Mouse (Mus musculus): ENCODE measurements at regions not wholly inside any gene's neighbourhood (a gene's known extent, or its start where the extent isn't known, plus 50 kb on each side); places are given as distances from the start of the nearest gene placed in this dataset.

- H3K9me3 ChIP-seq, result no peaks in the 10 kb centered on the region
- 33% methylated on average over 2 of the region's 2 CpGs for WGBS
Observed at GRCm38 (mm10) chr6:93566661-93567060, 623.4 kb upstream of the Adamts9 start.

DNA sequence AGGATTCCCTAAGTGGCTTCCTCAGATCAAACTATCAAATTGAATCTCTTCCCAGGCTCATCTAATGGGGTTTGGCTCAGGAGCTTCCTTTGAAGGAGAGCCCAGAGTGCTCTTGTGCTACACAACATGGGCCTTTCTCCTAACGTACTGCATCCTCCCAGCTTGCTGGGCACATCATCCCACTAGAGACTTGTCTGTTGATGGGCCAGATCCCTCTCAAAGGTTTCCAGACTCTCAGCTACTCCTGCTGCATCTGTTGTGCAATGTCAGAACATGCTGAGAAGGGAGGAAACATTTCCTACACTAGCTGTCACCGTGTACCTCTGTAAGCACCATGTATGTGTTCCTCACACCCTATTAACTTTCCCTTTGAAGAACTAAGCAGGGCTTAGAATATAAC, 605.0 kb upstream of the Adamts9 start:
- Histone ChIP-seq H3K27me3 (replicated peaks) (no peaks in the 10 kb centered on the region), H3K36me3 (no peaks in the 10 kb centered on the region), H3K9me3 (no peaks in the 10 kb centered on the region), H3K4me3 (replicated peaks) (no peak overlapping the region), H3K9ac (no peak overlapping the region), H3K4me1 (no peaks in the 10 kb centered on the region), H3K27ac (no peak overlapping the region), H3K4me2 (no peak overlapping the region)
- no peak for ATAC-seq (ENCODE audit: insufficient read depth, low FRiP score, low read depth)
- WGBS, result 83% methylated on average over 2 of the region's 2 CpGs

More at GRCm38 (mm10) chr6:93566661-93567060, 623.4 kb upstream of the Adamts9 start:
- no peaks in the 10 kb centered on the region for H3K27me3 ChIP-seq (replicated peaks)
- H3K4me3 ChIP-seq (replicated peaks), result no peak overlapping the region
- H3K9ac ChIP-seq, result no peak overlapping the region
- H3K27ac ChIP-seq, result no peak overlapping the region
- H3K4me2 ChIP-seq, result no peak overlapping the region
- no peaks in the 10 kb centered on the region for H3K36me3 ChIP-seq
- no peak for ATAC-seq (ENCODE audit: insufficient read depth, low FRiP score, low read depth)
- no peaks in the 10 kb centered on the region for H3K4me1 ChIP-seq

DNA sequence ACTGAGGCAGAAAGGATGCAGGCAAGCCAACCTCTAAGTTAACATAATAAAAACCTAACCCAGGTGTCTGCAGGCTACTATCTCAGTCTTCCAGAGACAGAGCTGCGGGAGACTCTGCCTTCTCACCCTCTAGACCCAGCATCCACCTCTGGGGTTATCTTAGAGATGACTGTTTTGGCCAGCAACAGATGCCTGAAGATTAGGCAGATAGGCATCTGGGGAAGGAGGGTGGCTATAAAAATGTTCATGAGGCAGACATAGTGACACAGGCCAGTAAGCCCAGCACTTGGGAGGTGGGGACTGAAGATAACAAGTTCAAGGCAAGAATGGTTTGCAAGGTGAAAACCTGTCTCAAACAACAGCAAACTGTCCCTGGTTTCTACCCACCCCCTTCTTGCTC, 601.0 kb upstream of the Adamts9 start:
- WGBS, result 50% methylated on average over 1 of the region's 1 CpGs
- Histone ChIP-seq H3K4me3 (replicated peaks) (no peak overlapping the region), H3K9ac (no peak overlapping the region), H3K4me2 (no peak overlapping the region), H3K4me1 (no peaks in the 10 kb centered on the region), H3K27me3 (replicated peaks) (no peaks in the 10 kb centered on the region), H3K36me3 (no peaks in the 10 kb centered on the region), H3K27ac (no peak overlapping the region), H3K9me3 (no peaks in the 10 kb centered on the region)
- ATAC-seq (ENCODE audit: insufficient read depth, low FRiP score, low read depth), result no peak

- Histone ChIP-seq H3K27ac (no peak overlapping the region), H3K4me3 (replicated peaks) (no peak overlapping the region; the same call in 1 of the 2 replicates)
- WGBS, result 36% methylated on average over 15 of the region's 15 CpGs
Observed at GRCm38 (mm10) chr6:93543354-93544129, 600.2 kb upstream of the Adamts9 start.

DNA sequence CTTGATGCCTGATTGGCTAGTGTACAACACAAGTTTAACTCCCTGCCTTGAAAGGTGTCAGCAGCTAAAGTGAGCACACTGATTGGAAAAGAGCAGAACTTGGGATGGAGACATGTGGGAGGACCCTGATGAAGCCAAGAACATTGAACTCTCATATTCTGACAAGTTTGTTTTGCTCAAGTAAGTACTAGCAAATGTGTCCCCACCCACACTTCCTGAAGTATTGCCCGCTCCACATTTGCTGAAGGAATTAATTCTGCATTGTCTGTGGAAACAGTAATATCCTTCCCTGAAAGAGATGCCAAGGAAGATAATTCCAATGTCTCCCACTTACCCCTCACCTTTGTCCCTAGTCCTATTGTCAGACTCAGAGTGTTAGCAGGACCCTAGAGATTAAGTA, 596.3 kb upstream of the Adamts9 start:
- Histone ChIP-seq H3K9ac (no peak overlapping the region), H3K27me3 (replicated peaks) (no peaks in the 10 kb centered on the region), H3K27ac (no peak overlapping the region), H3K9me3 (no peaks in the 10 kb centered on the region), H3K4me2 (no peak overlapping the region), H3K4me3 (replicated peaks) (no peak overlapping the region), H3K4me1 (no peaks in the 10 kb centered on the region), H3K36me3 (no peaks in the 10 kb centered on the region)
- no peak for ATAC-seq (ENCODE audit: insufficient read depth, low FRiP score, low read depth)
- 63% methylated on average over 1 of the region's 1 CpGs for WGBS

More at GRCm38 (mm10) chr6:93543354-93544129, 600.2 kb upstream of the Adamts9 start:
- Histone ChIP-seq H3K27me3 (replicated peaks) (no peaks in the 10 kb centered on the region), H3K4me2 (peak overlapping the region; percentile 32), H3K9ac (no peak overlapping the region), H3K4me1 (no peaks in the 10 kb centered on the region), H3K36me3 (no peaks in the 10 kb centered on the region), H3K9me3 (no peaks in the 10 kb centered on the region)
- ATAC-seq (ENCODE audit: insufficient read depth, low FRiP score, low read depth), result no peak

- H3K36me3 ChIP-seq, result no peaks in the 10 kb centered on the region
- no peaks in the 10 kb centered on the region for H3K9me3 ChIP-seq
- H3K4me2 ChIP-seq, result no peak overlapping the region
- H3K27ac ChIP-seq, result no peak overlapping the region
- no peak overlapping the region for H3K4me3 ChIP-seq (replicated peaks)
- no peak overlapping the region for H3K9ac ChIP-seq
- H3K4me1 ChIP-seq, result no peaks in the 10 kb centered on the region
- no peaks in the 10 kb centered on the region for H3K27me3 ChIP-seq (replicated peaks)
- 84% methylated on average over 4 of the region's 4 CpGs for WGBS
- no peak for ATAC-seq (ENCODE audit: insufficient read depth, low FRiP score, low read depth)
Observed at GRCm38 (mm10) chr6:93539171-93539570, 595.9 kb upstream of the Adamts9 start.

DNA sequence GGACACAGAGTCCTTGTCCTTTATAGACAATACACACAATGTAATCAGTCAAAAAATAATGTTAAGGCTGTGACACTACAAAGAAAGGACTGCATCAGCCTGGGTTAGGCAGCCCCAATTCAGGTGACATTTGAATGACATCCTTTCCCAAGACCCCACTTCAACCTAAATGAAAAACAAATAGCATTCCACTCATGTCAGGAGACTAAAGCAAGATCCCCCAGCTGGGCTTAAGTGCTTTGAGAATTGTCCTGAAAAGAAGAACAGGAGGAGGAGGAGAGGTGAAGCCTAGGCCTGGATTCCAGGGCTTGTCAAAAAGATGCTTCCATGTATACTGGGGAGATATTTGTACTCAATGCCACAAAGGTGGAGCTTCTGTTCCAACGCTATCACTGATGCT, 594.7 kb upstream of the Adamts9 start:
- H3K9me3 ChIP-seq, result no peaks in the 10 kb centered on the region
- no peak overlapping the region for H3K9ac ChIP-seq
- no peak overlapping the region for H3K4me3 ChIP-seq (replicated peaks)
- no peaks in the 10 kb centered on the region for H3K27me3 ChIP-seq (replicated peaks)
- ATAC-seq (ENCODE audit: insufficient read depth, low FRiP score, low read depth), result no peak
- H3K36me3 ChIP-seq, result no peaks in the 10 kb centered on the region
- no peaks in the 10 kb centered on the region for H3K4me1 ChIP-seq
- 69% methylated on average over 1 of the region's 1 CpGs for WGBS
- H3K27ac ChIP-seq, result no peak overlapping the region
- H3K4me2 ChIP-seq, result no peak overlapping the region

- no peaks in the 10 kb centered on the region for H3K4me1 ChIP-seq
- no peak for ATAC-seq (ENCODE audit: insufficient read depth, low FRiP score, low read depth)
- 90% methylated on average over 1 of the region's 1 CpGs for WGBS
- H3K4me2 ChIP-seq, result no peak overlapping the region
- no peaks in the 10 kb centered on the region for H3K9me3 ChIP-seq
- H3K9ac ChIP-seq, result no peak overlapping the region
- no peaks in the 10 kb centered on the region for H3K27me3 ChIP-seq (replicated peaks)
- no peak overlapping the region for H3K27ac ChIP-seq
- no peaks in the 10 kb centered on the region for H3K36me3 ChIP-seq
- H3K4me3 ChIP-seq (replicated peaks), result no peak overlapping the region
Observed at GRCm38 (mm10) chr6:93537126-93537525, 593.8 kb upstream of the Adamts9 start.

DNA sequence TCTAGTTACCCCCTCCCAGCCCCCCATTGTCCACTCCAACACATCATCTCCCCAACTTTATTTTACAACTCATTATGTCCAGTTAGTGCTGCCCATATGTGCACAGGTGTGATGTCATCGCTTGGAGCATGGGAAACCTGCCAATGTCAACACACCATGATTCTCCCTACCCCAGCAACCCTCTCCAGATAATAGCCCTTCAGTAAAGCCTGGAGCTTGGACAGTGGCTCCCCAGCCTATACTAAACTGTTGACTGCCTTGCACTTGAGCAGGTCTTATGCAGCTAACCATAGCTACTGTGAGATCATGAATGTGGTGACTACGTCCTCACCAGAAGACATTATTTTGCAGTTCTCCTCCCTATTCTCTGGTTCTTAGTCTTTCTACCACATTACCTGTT, 570.5 kb upstream of the Adamts9 start:
- H3K27ac ChIP-seq, result no peak overlapping the region
- H3K27me3 ChIP-seq (replicated peaks), result no peaks in the 10 kb centered on the region
- H3K4me2 ChIP-seq, result no peak overlapping the region
- no peaks in the 10 kb centered on the region for H3K9me3 ChIP-seq
- no peaks in the 10 kb centered on the region for H3K4me1 ChIP-seq
- no peak for ATAC-seq (ENCODE audit: insufficient read depth, low FRiP score, low read depth)
- no peak overlapping the region for H3K9ac ChIP-seq
- WGBS, result 77% methylated on average over 2 of the region's 2 CpGs
- H3K36me3 ChIP-seq, result no peaks in the 10 kb centered on the region
- no peak overlapping the region for H3K4me3 ChIP-seq (replicated peaks)

- Histone ChIP-seq H3K4me2 (no peak overlapping the region), H3K36me3 (no peaks in the 10 kb centered on the region), H3K27me3 (replicated peaks) (no peaks in the 10 kb centered on the region), H3K9ac (no peak overlapping the region), H3K4me3 (replicated peaks) (no peak overlapping the region), H3K9me3 (no peaks in the 10 kb centered on the region), H3K4me1 (no peaks in the 10 kb centered on the region), H3K27ac (no peak overlapping the region)
- no peak for ATAC-seq (ENCODE audit: insufficient read depth, low FRiP score, low read depth)
- WGBS, result 41% methylated on average over 1 of the region's 1 CpGs
Observed at GRCm38 (mm10) chr6:93509857-93510256, 566.6 kb upstream of the Adamts9 start.

- Histone ChIP-seq H3K36me3 (no peaks in the 10 kb centered on the region), H3K4me1 (no peaks in the 10 kb centered on the region), H3K4me2 (no peak overlapping the region), H3K4me3 (replicated peaks) (no peak overlapping the region), H3K27ac (no peak overlapping the region), H3K9ac (no peak overlapping the region), H3K9me3 (no peaks in the 10 kb centered on the region), H3K27me3 (replicated peaks) (no peaks in the 10 kb centered on the region)
- 59% methylated on average over 4 of the region's 4 CpGs for WGBS
- ATAC-seq (ENCODE audit: insufficient read depth, low FRiP score, low read depth), result no peak
Observed at GRCm38 (mm10) chr6:93497824-93498223, 554.5 kb upstream of the Adamts9 start.

- H3K27me3 ChIP-seq (replicated peaks), result no peaks in the 10 kb centered on the region
- 83% methylated on average over 2 of the region's 2 CpGs for WGBS
- H3K9me3 ChIP-seq, result no peaks in the 10 kb centered on the region
- no peak overlapping the region for H3K4me3 ChIP-seq (replicated peaks)
- no peaks in the 10 kb centered on the region for H3K4me1 ChIP-seq
- no peak overlapping the region for H3K9ac ChIP-seq
- no peak overlapping the region for H3K4me2 ChIP-seq
- ATAC-seq (ENCODE audit: insufficient read depth, low FRiP score, low read depth), result no peak
- H3K27ac ChIP-seq, result no peak overlapping the region
- no peaks in the 10 kb centered on the region for H3K36me3 ChIP-seq
Observed at GRCm38 (mm10) chr6:93488441-93488955, 545.2 kb upstream of the Adamts9 start.

Measured in stomach, embryonic 15.5 days (tissue).